Mouse (Mus musculus) midbrain, embryonic 16.5 days (tissue): ENCODE measurements around the gene Sparc. TPM values are rescaled to one million over a fixed set of nuclear protein-coding genes. Genes with fewer than 3 reads are reported as not detected.
A peak's percentile ranks its signal among the peaks of the same experiment; 100 is the strongest.

Experiments
- ATAC-seq: fragments of 200-750 bp; cut with Nextera tagmentation; 2 replicates; pipeline ENCODE4 v1.8.0; 2017; ENCODE audit warnings: moderate TSS enrichment
- H3K27ac ChIP-seq: fragments of 300-500 bp; sonication (generic); 2 replicates; pipeline ENCODE4 v1.5.1; 2014; ENCODE audit warnings: mild to moderate bottlenecking, low read length, mixed read lengths
- H3K27me3 ChIP-seq: fragments of 300-500 bp; sonication (generic); 2 replicates; pipeline ENCODE4 v1.6.1; 2014; ENCODE audit warnings: low read depth, low read length, mixed read lengths; ENCODE audit not compliant: control insufficient read depth, insufficient read depth
- H3K36me3 ChIP-seq: fragments of 300-500 bp; sonication (generic); 2 replicates; pipeline ENCODE4 v1.6.1; 2014; ENCODE audit warnings: mild to moderate bottlenecking, low read length, moderate library complexity, mixed read lengths; ENCODE audit not compliant: control insufficient read depth, insufficient read depth
- H3K4me1 ChIP-seq: fragments of 300-500 bp; sonication (generic); 2 replicates; pipeline ENCODE4 v1.6.1; 2014; ENCODE audit warnings: mild to moderate bottlenecking, low read length, mixed read lengths; ENCODE audit not compliant: control insufficient read depth, insufficient read depth
- H3K4me2 ChIP-seq: fragments of 300-500 bp; sonication (generic); 2 replicates; pipeline ENCODE4 v1.6.1; 2014; ENCODE audit warnings: mild to moderate bottlenecking, low read length, mixed read lengths
- H3K4me3 ChIP-seq: fragments of 300-500 bp; sonication (generic); 2 replicates; pipeline ENCODE4 v1.5.1; 2014; ENCODE audit warnings: low read depth, mild to moderate bottlenecking, low read length, moderate library complexity, mixed read lengths
- H3K9ac ChIP-seq: fragments of 300-500 bp; sonication (generic); 2 replicates; pipeline ENCODE4 v1.6.1; 2014; ENCODE audit warnings: low read depth, low read length, mixed read lengths
- H3K9me3 ChIP-seq: fragments of 300-500 bp; sonication (generic); replicated peaks from 2 replicates; pipeline ENCODE4 v1.6.1; 2014; ENCODE audit warnings: mild to moderate bottlenecking, low read length, mixed read lengths; ENCODE audit not compliant: control insufficient read depth, poor library complexity, severe bottlenecking
- WGBS: fragments of 180-500 bp; shearing (Covaris S2); extraction: QIAGEN DNeasy Blood & Tissue Kit; methylation state at CpG from one replicate; pipeline ENCODE4 v1.1.7; 2014; 5-methylcytosine and 5-hydroxymethylcytosine counted together
- polyA plus RNA-seq: library from polyadenylated mRNA; unstranded; fragments of >200 nt; fragmentation: Nextera tagmentation; extraction: Ambion mirVana; gene quantifications from 2 replicates; pipeline ENCODE4 v1.2.1, GENCODE M21; 2015

Sparc gene
- polyA plus RNA-seq, 1 experiment from 2014 or later, result 452 TPM

DNA sequence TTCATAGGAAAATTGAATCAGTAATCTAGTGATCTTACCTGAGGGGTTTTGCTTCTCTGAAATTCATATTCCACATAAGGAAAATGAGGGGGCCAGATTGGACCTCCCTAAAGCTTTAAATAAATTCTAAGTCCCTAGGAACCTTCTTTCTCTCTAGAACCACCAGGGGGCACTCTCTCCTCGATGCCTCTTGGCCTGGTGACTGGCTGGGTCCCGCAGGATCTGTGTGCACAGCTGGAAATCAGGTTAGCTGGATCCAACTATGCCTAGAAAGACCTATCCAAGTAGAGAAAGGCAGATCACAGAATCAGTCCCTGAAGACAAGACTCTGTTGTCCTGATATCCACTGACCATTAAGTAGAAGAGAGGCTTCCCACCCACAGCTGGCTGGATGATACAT is 33.2 kb downstream of the Sparc start:
- Histone ChIP-seq H3K9ac (no peak overlapping the region), H3K9me3 (no peaks in the 10 kb centered on the region), H3K27ac (no peak overlapping the region), H3K4me2 (no peak overlapping the region), H3K4me3 (no peak overlapping the region), H3K4me1 (no peaks in the 10 kb centered on the region), H3K36me3 (no peaks in the 10 kb centered on the region), H3K27me3 (no peaks in the 10 kb centered on the region)
- no peak; the same call in 1 of the 2 replicates for ATAC-seq
- 0% methylated on average over 2 of the region's 2 CpGs for WGBS

GRCm38 (mm10) chr11:55387576-55387975 is 35.4 kb downstream of the Sparc start:
- no peaks in the 10 kb centered on the region for H3K27me3 ChIP-seq
- WGBS, result 76% methylated on average over 8 of the region's 8 CpGs
- no peaks in the 10 kb centered on the region for H3K4me1 ChIP-seq
- H3K27ac ChIP-seq, result no peak overlapping the region
- H3K4me2 ChIP-seq, result peak overlapping the region; percentile 33; the same call in 1 of the 2 replicates
- H3K4me3 ChIP-seq, result no peak overlapping the region
- no peak overlapping the region for H3K9ac ChIP-seq
- ATAC-seq, result no peak
- H3K36me3 ChIP-seq, result no peaks in the 10 kb centered on the region
- no peaks in the 10 kb centered on the region for H3K9me3 ChIP-seq

GRCm38 (mm10) chr11:55386424-55387063 is 36.4 kb downstream of the Sparc start:
- no peaks in the 10 kb centered on the region for H3K27me3 ChIP-seq
- peak overlapping the region; percentile 33; the same call in 1 of the 2 replicates for H3K4me2 ChIP-seq
- no peak overlapping the region for H3K4me3 ChIP-seq
- H3K9ac ChIP-seq, result no peak overlapping the region
- peak; percentile 82 for ATAC-seq
- WGBS, result 13% methylated on average over 11 of the region's 11 CpGs
- H3K9me3 ChIP-seq, result no peaks in the 10 kb centered on the region
- no peaks in the 10 kb centered on the region for H3K36me3 ChIP-seq
- no peaks in the 10 kb centered on the region for H3K4me1 ChIP-seq
- H3K27ac ChIP-seq, result no peak overlapping the region

- H3K36me3 ChIP-seq, result no peaks in the 10 kb centered on the region
- H3K27me3 ChIP-seq, result no peaks in the 10 kb centered on the region
- whole genome bisulfite sequencing, result 18% methylated on average over 6 of the region's 6 CpGs
- H3K4me1 ChIP-seq, result no peaks in the 10 kb centered on the region
- no peaks in the 10 kb centered on the region for H3K9me3 ChIP-seq
- H3K4me3 ChIP-seq, result no peak overlapping the region
- no peak overlapping the region for H3K9ac ChIP-seq
- no peak overlapping the region for H3K4me2 ChIP-seq
- ATAC-seq, result no peak
- H3K27ac ChIP-seq, result no peak overlapping the region
These were observed 39.4 kb downstream of the Sparc start for GRCm38 (mm10) chr11:55383463-55384045.

DNA sequence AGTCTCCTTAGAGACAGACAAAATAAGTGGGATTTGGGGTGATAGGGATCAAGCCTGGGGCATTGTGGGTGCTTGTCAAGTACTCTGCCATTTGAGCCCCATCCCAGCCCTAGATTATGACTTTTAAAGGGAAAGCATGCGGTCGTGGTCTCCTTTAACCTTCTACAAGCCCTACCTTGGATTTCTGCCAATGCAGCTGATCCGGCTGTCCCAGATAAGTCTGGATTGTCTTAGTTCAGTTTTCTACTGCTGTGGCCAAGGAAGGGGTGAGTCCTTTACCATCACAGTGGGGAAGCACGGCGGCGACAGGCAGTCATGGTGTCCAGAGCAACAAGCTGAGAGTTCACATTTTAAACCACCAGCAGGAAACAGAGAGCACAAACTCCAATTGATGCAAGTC is 42.1 kb downstream of the Sparc start:
- no peak overlapping the region for H3K4me3 ChIP-seq
- no peaks in the 10 kb centered on the region for H3K4me1 ChIP-seq
- H3K27me3 ChIP-seq, result no peaks in the 10 kb centered on the region
- H3K36me3 ChIP-seq, result no peaks in the 10 kb centered on the region
- H3K27ac ChIP-seq, result no peak overlapping the region
- no peak overlapping the region for H3K9ac ChIP-seq
- H3K4me2 ChIP-seq, result no peak overlapping the region
- H3K9me3 ChIP-seq, result no peaks in the 10 kb centered on the region
- 60% methylated on average over 6 of the region's 6 CpGs for WGBS
- ATAC-seq, result no peak

GRCm38 (mm10) chr11:55378371-55378770 is 44.6 kb downstream of the Sparc start:
- no peaks in the 10 kb centered on the region for H3K36me3 ChIP-seq
- 0 out of 2 replicates have a peak, but pooled peaks have one; percentile 39 for ATAC-seq
- H3K4me1 ChIP-seq, result no peaks in the 10 kb centered on the region
- H3K4me3 ChIP-seq, result no peak overlapping the region
- no peak overlapping the region for H3K4me2 ChIP-seq
- no peaks in the 10 kb centered on the region for H3K27me3 ChIP-seq
- 49% methylated on average over 5 of the region's 5 CpGs for WGBS
- no peak overlapping the region for H3K9ac ChIP-seq
- no peak overlapping the region for H3K27ac ChIP-seq
- H3K9me3 ChIP-seq, result no peaks in the 10 kb centered on the region

DNA sequence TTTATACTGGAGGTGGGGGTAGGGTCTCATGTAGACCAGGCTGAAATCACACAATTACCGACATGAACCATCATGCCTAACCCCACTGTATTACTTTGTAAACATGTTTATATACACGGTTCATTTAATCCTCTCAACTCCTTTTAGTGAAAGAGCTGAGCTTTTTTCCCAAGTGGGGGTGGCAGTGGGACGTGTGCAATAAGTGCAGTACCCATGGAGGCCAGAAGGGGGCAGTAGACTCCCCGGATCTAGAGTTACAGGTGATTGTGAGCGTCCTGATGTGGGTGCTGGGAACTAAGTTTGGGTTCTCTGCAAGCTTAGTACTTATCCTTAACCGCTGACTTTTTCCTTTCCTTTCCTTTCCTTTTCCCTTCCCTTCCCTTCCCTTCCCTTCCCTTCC is 49.1 kb downstream of the Sparc start:
- Histone ChIP-seq H3K4me3 (no peak overlapping the region), H3K4me2 (no peak overlapping the region), H3K36me3 (no peaks in the 10 kb centered on the region), H3K9ac (no peak overlapping the region), H3K27me3 (no peaks in the 10 kb centered on the region), H3K9me3 (no peaks in the 10 kb centered on the region), H3K4me1 (no peaks in the 10 kb centered on the region), H3K27ac (no peak overlapping the region)
- ATAC-seq, result no peak
- 58% methylated on average over 6 of the region's 6 CpGs for WGBS

GRCm38 (mm10) chr11:55373373-55373772 is 49.6 kb downstream of the Sparc start:
- no peak overlapping the region for H3K4me2 ChIP-seq
- 87% methylated on average over 12 of the region's 12 CpGs for WGBS
- H3K4me3 ChIP-seq, result no peak overlapping the region
- no peaks in the 10 kb centered on the region for H3K9me3 ChIP-seq
- H3K9ac ChIP-seq, result no peak overlapping the region
- H3K27me3 ChIP-seq, result no peaks in the 10 kb centered on the region
- no peak overlapping the region for H3K27ac ChIP-seq
- H3K4me1 ChIP-seq, result no peaks in the 10 kb centered on the region
- H3K36me3 ChIP-seq, result no peaks in the 10 kb centered on the region
- no peak for ATAC-seq

DNA sequence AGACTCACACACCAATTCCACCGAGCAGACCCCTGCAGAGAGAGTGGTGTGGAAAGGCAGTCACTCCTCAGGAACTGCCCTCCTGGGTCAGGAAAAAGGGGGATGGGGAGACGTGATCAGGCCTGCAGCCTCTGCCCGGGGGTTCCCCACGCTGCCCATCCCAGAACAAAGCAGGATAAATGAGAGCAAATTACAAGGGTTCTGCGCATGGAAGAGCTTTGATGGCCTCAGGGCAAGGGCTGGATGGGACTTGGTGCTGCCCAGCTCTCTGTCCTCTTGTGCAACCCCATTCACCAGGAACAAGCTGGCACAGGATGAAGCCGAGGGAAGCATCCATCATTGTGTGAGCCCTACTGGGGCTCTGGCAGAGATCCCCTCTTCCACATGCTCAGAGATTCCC is 51.0 kb downstream of the Sparc start:
- H3K27me3 ChIP-seq, result no peaks in the 10 kb centered on the region
- 44% methylated on average over 6 of the region's 6 CpGs for WGBS

More for the DNA sequence above, 51.0 kb downstream of the Sparc start:
- Histone ChIP-seq H3K9ac (no peak overlapping the region), H3K36me3 (no peaks in the 10 kb centered on the region), H3K27ac (no peak overlapping the region), H3K4me2 (no peak overlapping the region), H3K4me1 (no peaks in the 10 kb centered on the region), H3K4me3 (no peak overlapping the region), H3K9me3 (no peaks in the 10 kb centered on the region)
- no peak for ATAC-seq
